Mouse (Mus musculus) liver, postnatal 0 days (tissue): ENCODE measurements at regions not wholly inside any gene's neighbourhood (a gene's known extent, or its start where the extent isn't known, plus 50 kb on each side); places are given as distances from the start of the nearest gene placed in this dataset.

ENCODE experiments used
- CTCF ChIP-seq: sonication (generic); IDR thresholded peaks from 2 replicates; pipeline ENCODE4 v1.5.1; 2016; ENCODE audit warnings: antibody characterized with exemption, low read depth
- EP300 ChIP-seq: IDR thresholded peaks from 2 replicates; pipeline ENCODE4 v1.6.1; 2016; ENCODE audit warnings: antibody characterized with exemption, low read depth, mild to moderate bottlenecking

- no peak for TF ChIP-seq EP300
- TF ChIP-seq CTCF, result no peak
Observed at GRCm38 (mm10) chr9:94146787-94147186, 391.1 kb downstream of the 1190002N15Rik start.
